Mouse (Mus musculus) neural tube, embryonic 11.5 days (tissue): ENCODE measurements at regions not wholly inside any gene's neighbourhood (a gene's known extent, or its start where the extent isn't known, plus 50 kb on each side); places are given as distances from the start of the nearest gene placed in this dataset.

Source experiments
- ATAC-seq: fragments of 200-750 bp; cut with Nextera tagmentation; 2 replicates; pipeline ENCODE4 v1.8.0; 2017; ENCODE audit warnings: moderate number of reproducible peaks, mild to moderate bottlenecking, moderate TSS enrichment, moderate library complexity; ENCODE audit not compliant: insufficient read depth, low FRiP score, low TSS enrichment
- DNase-seq: peaks from one replicate; pipeline ENCODE4 v3.0.0-alpha.2; 2015; ENCODE audit warnings: low spot score
- H3K27ac ChIP-seq: fragments of 300-500 bp; sonication (generic); 2 replicates; pipeline ENCODE4 v1.5.1; 2014; ENCODE audit warnings: low read depth, mild to moderate bottlenecking, low read length
- H3K27me3 ChIP-seq: fragments of 300-500 bp; sonication (generic); 2 replicates; pipeline ENCODE4 v1.6.1; 2014; ENCODE audit warnings: mild to moderate bottlenecking, low read length, mixed read lengths; ENCODE audit not compliant: control insufficient read depth, insufficient read depth
- H3K36me3 ChIP-seq: fragments of 300-500 bp; sonication (generic); 2 replicates; pipeline ENCODE4 v1.6.1; 2014; ENCODE audit warnings: mild to moderate bottlenecking, low read length, moderate library complexity, mixed read lengths; ENCODE audit not compliant: control insufficient read depth, insufficient read depth
- H3K4me1 ChIP-seq: fragments of 300-500 bp; sonication (generic); 2 replicates; pipeline ENCODE4 v1.6.1; 2014; ENCODE audit warnings: low read length, mixed read lengths; ENCODE audit not compliant: control insufficient read depth, insufficient read depth
- H3K4me2 ChIP-seq: fragments of 300-500 bp; sonication (generic); 2 replicates; pipeline ENCODE4 v1.6.1; 2014; ENCODE audit warnings: low read depth, mild to moderate bottlenecking, moderate library complexity
- H3K4me3 ChIP-seq: fragments of 300-500 bp; sonication (generic); 2 replicates; pipeline ENCODE4 v1.5.1; 2014; ENCODE audit warnings: low read depth, low read length
- H3K9ac ChIP-seq: fragments of 300-500 bp; sonication (generic); 2 replicates; pipeline ENCODE4 v1.6.1; 2014; ENCODE audit warnings: mild to moderate bottlenecking, low read length
- H3K9me3 ChIP-seq: fragments of 300-500 bp; sonication (generic); 2 replicates; pipeline ENCODE4 v1.6.1; 2016; ENCODE audit warnings: low read length; ENCODE audit not compliant: control insufficient read depth
- WGBS: fragments of 180-500 bp; shearing (Covaris S2); extraction: QIAGEN DNeasy Blood & Tissue Kit; methylation state at CpG from one replicate; pipeline ENCODE4 v1.1.7; 2014; 5-methylcytosine and 5-hydroxymethylcytosine counted together

DNA sequence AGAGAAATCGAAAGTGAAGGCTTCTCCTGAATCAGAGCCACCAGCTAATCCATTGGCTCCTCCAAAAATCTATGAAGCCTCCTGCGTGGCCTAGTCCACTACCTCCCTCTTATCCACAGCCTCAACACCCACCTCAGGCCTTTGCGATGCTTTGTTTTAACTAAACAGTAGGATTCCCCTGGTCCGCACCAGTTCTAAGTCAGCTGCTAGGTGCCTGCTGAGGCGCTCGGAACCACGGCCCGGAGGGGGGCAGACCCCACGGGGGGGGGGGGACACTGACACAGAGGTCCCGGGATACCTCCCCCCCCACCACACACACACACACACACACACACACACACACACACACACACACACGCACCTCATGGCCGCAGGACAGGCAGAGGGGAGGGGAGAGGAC lies 89.2 kb upstream of the Plcl2 start:
- Histone ChIP-seq H3K4me2 (no peak overlapping the region), H3K4me3 (no peak overlapping the region), H3K9me3 (no peaks in the 10 kb centered on the region), H3K9ac (no peak overlapping the region), H3K27me3 (no peaks in the 10 kb centered on the region), H3K36me3 (no peaks in the 10 kb centered on the region), H3K4me1 (no peaks in the 10 kb centered on the region), H3K27ac (no peak overlapping the region)
- peak; percentile 88 for ATAC-seq
- no peak for DNase-seq
- 74% methylated on average over 9 of the region's 12 CpGs for WGBS

DNA sequence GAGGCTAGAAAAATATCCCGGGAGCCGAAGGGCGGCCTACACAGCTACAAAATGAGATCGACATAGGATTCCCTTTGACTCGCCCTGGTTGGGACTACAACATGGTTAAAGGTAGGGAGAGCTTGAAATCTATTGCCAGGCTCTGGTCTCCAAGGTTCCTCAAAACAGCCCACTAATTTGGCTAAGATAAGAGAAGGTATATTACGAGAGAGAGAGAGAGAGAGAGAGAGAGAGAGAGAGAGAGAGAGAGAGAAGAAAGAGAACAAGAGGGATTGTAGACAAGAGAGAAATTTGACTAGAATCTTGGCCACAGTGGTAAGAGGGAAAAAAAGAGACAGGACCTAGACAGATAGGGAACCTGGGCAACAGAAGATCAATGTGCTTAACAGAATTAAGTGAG lies 88.5 kb upstream of the Plcl2 start:
- Histone ChIP-seq H3K4me2 (no peak overlapping the region), H3K9ac (no peak overlapping the region)
- WGBS, result 93% methylated on average over 6 of the region's 6 CpGs

DNA sequence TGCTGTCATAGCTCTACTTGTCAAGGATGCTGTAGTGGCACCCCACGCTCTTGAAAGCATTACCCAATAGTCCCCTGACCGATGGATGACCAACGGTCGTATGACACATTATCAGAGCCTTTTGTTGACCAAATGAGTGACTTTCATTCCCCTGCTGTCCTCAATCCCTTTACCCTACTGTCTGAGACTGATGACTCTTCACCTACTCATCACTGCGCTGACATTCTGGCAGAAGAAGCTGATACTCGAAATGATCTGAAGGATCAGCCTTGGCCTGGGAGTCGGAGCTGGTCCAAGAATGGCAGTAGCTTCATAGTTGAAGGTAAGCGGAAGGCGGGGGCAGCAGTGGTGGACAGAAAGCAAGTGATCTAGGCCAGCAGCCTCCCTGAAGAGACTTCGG lies 87.7 kb upstream of the Plcl2 start:
- Histone ChIP-seq H3K9me3 (no peaks in the 10 kb centered on the region), H3K4me1 (no peaks in the 10 kb centered on the region), H3K4me3 (no peak overlapping the region), H3K36me3 (no peaks in the 10 kb centered on the region), H3K9ac (no peak overlapping the region), H3K4me2 (no peak overlapping the region), H3K27me3 (no peaks in the 10 kb centered on the region), H3K27ac (no peak overlapping the region)
- WGBS, result 91% methylated on average over 10 of the region's 10 CpGs
- ATAC-seq (no peak), DNase-seq (no peak)

More for the DNA sequence above, 88.5 kb upstream of the Plcl2 start:
- Histone ChIP-seq H3K4me3 (no peak overlapping the region), H3K27me3 (no peaks in the 10 kb centered on the region), H3K4me1 (no peaks in the 10 kb centered on the region), H3K36me3 (no peaks in the 10 kb centered on the region), H3K9me3 (no peaks in the 10 kb centered on the region), H3K27ac (no peak overlapping the region)
- DNase-seq (no peak), ATAC-seq (no peak)

DNA sequence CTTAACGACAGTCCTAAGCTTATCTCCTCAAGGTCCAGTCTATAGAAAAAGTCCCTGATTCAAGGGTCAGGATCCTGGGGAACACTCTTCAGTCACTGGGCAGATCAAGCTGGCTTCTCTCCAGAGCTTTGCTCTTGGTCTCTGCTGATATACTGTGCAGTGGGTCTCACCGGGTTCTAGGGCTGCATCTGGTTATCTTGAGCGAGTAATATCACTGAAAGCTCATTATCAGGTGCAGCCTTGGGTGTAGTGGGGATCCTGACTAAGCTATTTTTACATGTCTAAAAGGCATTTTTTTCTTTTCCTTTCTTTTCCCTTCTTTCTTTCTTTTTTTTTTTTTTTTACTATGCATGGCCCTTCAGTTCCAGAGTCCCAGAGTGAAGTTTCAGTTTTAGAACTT lies 84.1 kb upstream of the Plcl2 start:
- Histone ChIP-seq H3K9ac (no peak overlapping the region), H3K36me3 (no peaks in the 10 kb centered on the region), H3K4me2 (no peak overlapping the region), H3K27me3 (no peaks in the 10 kb centered on the region), H3K4me1 (peaks cover 2% of the 10 kb centered on the region; the same call in 1 of the 2 replicates), H3K27ac (no peak overlapping the region), H3K4me3 (no peak overlapping the region), H3K9me3 (no peaks in the 10 kb centered on the region)
- ATAC-seq (no peak), DNase-seq (no peak)
- 91% methylated on average over 3 of the region's 3 CpGs for WGBS

DNA sequence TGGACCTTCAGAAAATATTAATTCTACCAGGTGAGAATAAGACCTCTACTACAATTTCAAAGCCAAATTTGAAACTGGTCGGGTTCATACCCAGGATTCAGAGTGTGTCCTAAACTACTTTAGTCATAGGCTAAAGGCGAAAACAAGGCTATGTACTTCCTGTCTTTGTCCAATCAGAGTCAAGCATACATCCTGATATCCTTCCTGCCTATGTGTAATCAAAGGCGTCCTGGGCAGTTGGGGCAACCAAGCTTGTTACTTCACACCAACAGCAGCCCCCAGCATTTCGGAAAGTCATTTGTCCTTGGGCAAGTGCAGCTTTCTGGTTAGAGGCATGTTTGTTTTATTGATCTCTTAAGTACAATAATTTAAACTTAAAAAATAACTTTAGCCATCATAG lies 83.7 kb upstream of the Plcl2 start:
- Histone ChIP-seq H3K9ac (no peak overlapping the region), H3K4me1 (peaks cover 2% of the 10 kb centered on the region; the same call in 1 of the 2 replicates), H3K9me3 (no peaks in the 10 kb centered on the region), H3K27ac (no peak overlapping the region), H3K4me2 (no peak overlapping the region), H3K27me3 (no peaks in the 10 kb centered on the region), H3K36me3 (no peaks in the 10 kb centered on the region), H3K4me3 (no peak overlapping the region)
- DNase-seq, result no peak
- WGBS, result 88% methylated on average over 4 of the region's 4 CpGs
- ATAC-seq, result no peak

DNA sequence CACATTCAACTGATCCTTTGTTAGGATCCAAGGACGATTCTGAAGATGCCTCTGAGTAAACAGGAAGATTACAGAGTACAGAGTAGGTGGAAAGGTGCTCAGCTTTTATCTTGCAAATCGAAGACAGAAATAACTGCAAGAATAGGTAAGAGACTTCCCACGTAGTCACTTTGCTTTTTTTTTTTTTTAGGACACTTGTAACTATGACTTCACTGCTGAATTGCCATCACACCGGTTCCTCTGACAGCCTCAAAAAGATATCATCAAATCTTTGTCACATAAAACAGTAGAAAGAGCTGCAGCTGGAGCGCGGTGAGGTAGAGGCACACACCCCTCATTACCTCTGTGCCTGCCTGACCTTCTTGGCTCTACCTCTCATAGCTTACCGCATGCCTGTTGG lies 83.1 kb upstream of the Plcl2 start:
- Histone ChIP-seq H3K27me3 (no peaks in the 10 kb centered on the region), H3K9ac (no peak overlapping the region), H3K4me3 (no peak overlapping the region), H3K4me2 (no peak overlapping the region), H3K27ac (no peak overlapping the region), H3K36me3 (no peaks in the 10 kb centered on the region), H3K4me1 (peaks cover 2% of the 10 kb centered on the region; the same call in 1 of the 2 replicates), H3K9me3 (no peaks in the 10 kb centered on the region)
- DNase-seq (no peak), ATAC-seq (no peak)
- WGBS, result 74% methylated on average over 7 of the region's 7 CpGs

DNA sequence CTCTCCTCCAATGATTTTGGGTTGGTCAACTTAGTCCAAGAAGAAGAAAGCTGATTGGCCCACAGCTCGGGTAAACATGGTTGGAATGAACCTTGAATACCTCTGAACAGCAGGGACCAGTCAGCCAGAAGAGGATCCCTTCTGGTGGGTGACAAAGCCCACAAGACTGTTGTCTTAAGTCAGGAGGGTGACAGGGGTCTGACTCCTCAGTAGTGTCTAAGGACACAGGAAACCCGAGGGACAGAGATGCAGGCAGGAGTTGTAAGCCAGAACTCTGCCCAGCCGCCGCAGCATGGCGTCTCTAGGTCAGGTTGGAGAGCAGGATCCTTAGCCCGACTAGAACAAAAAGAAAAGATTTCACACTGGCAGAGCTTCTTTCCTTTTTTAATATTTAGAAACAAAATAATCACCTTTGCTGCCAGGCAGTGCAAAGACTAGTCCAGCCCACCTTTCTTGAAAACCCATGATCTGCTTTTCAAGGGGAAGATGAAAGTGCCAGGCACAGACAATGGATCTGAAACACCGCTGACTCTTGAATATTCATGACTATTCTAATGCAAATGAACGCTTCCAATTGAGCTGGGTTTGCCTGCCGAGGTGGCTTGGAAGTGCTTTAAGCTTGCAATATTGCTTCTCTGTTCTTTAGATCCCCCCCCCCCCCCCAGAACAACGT lies 81.7 kb upstream of the Plcl2 start:
- Histone ChIP-seq H3K27ac (no peak overlapping the region), H3K4me3 (no peak overlapping the region), H3K9ac (0 out of 2 replicates have a peak overlapping the region, but pooled peaks have one; percentile 14), H3K4me1 (peaks cover 2% of the 10 kb centered on the region; the same call in 1 of the 2 replicates), H3K9me3 (no peaks in the 10 kb centered on the region), H3K4me2 (peak overlapping the region; percentile 32), H3K36me3 (no peaks in the 10 kb centered on the region), H3K27me3 (no peaks in the 10 kb centered on the region)
- 13% methylated on average over 10 of the region's 10 CpGs for WGBS
- ATAC-seq (peak; percentile 77), DNase-seq (peak; percentile 43)

DNA sequence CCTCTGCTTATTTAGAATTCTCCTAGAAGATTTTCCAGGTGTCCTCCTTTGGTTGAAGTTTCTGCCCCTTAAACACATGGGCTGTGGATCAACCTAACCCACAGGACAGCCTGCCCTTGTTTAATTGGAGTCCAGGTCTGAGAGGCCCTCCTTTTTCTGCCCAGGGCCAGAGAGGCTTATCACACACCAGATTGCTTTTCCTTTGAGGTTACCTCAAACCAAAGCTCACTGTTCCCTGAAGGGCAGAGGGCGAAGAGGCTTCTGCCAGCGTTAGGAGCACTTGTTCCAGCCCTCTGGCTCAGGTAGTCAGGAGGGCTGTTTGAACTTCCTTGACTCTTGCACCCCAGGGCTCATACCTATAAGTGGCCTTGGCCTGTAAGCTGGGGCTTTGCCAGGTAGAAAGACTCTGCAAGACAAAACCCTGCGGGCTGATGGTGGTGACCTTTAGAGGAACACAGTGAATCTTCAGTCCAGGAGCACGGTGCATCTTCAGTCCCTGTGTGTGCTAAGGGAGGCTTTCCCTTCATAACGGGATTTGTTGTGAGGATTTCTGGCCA lies 81.1 kb upstream of the Plcl2 start:
- H3K4me2 ChIP-seq, result peak overlapping the region; percentile 32; the same call in 1 of the 2 replicates
- peak; percentile 60 for ATAC-seq
- no peak overlapping the region for H3K4me3 ChIP-seq
- H3K27me3 ChIP-seq, result no peaks in the 10 kb centered on the region
- no peaks in the 10 kb centered on the region for H3K9me3 ChIP-seq
- DNase-seq, result peak; percentile 13
- H3K9ac ChIP-seq, result no peak overlapping the region
- WGBS, result 56% methylated on average over 5 of the region's 5 CpGs
- no peaks in the 10 kb centered on the region for H3K36me3 ChIP-seq
- H3K4me1 ChIP-seq, result peaks cover 2% of the 10 kb centered on the region; the same call in 1 of the 2 replicates
- no peak overlapping the region for H3K27ac ChIP-seq

DNA sequence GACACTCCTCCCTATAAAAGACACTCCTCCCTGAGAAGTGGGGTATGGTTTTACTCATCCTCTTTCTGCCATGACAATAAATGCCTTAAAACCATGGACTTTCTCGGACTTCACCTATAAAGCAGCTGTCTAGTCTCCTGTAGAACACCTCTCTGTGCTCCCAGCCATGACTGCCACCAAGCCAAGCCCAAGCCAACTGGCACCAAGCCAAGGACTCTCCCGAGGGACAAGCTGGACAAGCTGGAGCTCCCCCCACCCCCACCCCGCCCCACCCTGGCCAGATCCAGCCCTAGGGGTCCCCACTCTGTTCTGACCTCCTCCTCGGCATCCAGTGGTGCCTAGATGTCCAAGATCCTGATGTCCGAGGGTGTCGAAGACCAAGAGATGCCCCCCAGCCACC lies 76.6 kb upstream of the Plcl2 start:
- Histone ChIP-seq H3K36me3 (no peaks in the 10 kb centered on the region), H3K4me1 (peaks cover 2% of the 10 kb centered on the region; the same call in 1 of the 2 replicates), H3K9ac (no peak overlapping the region), H3K4me3 (no peak overlapping the region), H3K4me2 (no peak overlapping the region), H3K27ac (no peak overlapping the region), H3K27me3 (no peaks in the 10 kb centered on the region), H3K9me3 (no peaks in the 10 kb centered on the region)
- DNase-seq (no peak), ATAC-seq (no peak)
- whole genome bisulfite sequencing, result 87% methylated on average over 6 of the region's 6 CpGs
